Comparison of ENCODE assay signal across 8 mouse cellular contexts in the genomic region with DNA sequence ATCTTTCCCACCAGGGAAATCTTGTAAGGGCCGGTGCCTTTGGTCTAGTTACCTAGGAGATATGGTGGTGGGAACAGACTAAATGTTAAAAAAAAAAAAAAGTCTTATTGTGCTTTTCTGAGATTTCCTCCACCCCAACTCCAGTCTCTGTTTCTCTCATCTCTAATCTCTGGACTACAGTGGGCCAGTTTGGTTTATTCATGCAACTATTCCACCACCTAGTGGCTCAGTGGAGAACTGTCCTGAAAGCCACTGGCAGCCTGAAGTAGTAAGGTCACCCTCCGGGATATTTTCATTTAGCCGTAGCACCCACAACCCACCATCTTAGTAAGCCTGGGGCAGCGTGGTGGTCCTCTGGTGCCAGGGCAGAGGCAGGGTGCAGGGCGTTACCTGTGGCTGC. TPM values are rescaled to one million over a fixed set of nuclear protein-coding genes. Genes with fewer than 3 reads are reported as not detected.
DNase-seq lines count a peak whose midpoint lies in the region; ATAC-seq lines count a peak whose summit lies in the region.

No protein-coding gene starts in this region.

- 0 out of 2 replicates have a peak, but pooled peaks have one; percentile 44 for ATAC-seq in erythroblast, adult 5-6 weeks (replicated peaks; ENCODE audit: low FRiP score, poor library complexity, severe bottlenecking)
- peak; percentile 69 to 70; a peak in 3 of 4 replicates for ATAC-seq in hematopoietic stem cell, adult 5-6 weeks (replicated peaks in 1 of 2; ENCODE audit: insufficient read depth in 1 of 2, low FRiP score in 2 of 2, low TSS enrichment in 1 of 2, low read depth in 1 of 2, poor library complexity in 2 of 2, severe bottlenecking in 2 of 2)
- ATAC-seq in megakaryocyte progenitor cell, adult 5-6 weeks (replicated peaks; ENCODE audit: poor library complexity): peak; percentile 91

- peak; percentile 39 for DNase-seq in ovary, postnatal 10 days (ENCODE audit: low spot score)
- no peak for DNase-seq in ovary, adult 18-20 months (ENCODE audit: low spot score)
- peak; percentile 51 for DNase-seq in brain, embryonic 18.5 days (ENCODE audit: low read depth, low spot score)
- DNase-seq in layer of hippocampus, adult 9-11 months: peak; percentile 52
- peak; percentile 69 for DNase-seq in right cerebral cortex, postnatal 4 days

RNA-seq across cellular contexts. Expression of a gene that starts 20.5 kb away (rescaled TPM):
- not detected in 2 replicates for total RNA-seq in erythroblast, adult 5-6 weeks (2015; ENCODE audit: low replicate concordance)
- not detected in 2 replicates for total RNA-seq in erythroblast, adult 5-6 weeks (2017; ENCODE audit: low replicate concordance)
- not detected in 2 replicates for total RNA-seq in hematopoietic stem cell, adult 5-6 weeks (2017)
- not detected in 2 replicates for total RNA-seq in megakaryocyte progenitor cell, adult 5-6 weeks (2015)
- not detected in 2 replicates for total RNA-seq in megakaryocyte progenitor cell, adult 5-6 weeks (2017)

RNA-seq across cellular contexts. Expression of a gene that starts 23.9 kb away (rescaled TPM):
- total RNA-seq in erythroblast, adult 5-6 weeks (2015; ENCODE audit: low replicate concordance): 5.4 and 9.2 TPM in 2 replicates
- total RNA-seq in erythroblast, adult 5-6 weeks (2017; ENCODE audit: low replicate concordance): 6.1 and 8.5 TPM in 2 replicates
- total RNA-seq in hematopoietic stem cell, adult 5-6 weeks (2017): 36.7 and 48.5 TPM in 2 replicates
- 38.6 and 39.3 TPM in 2 replicates for total RNA-seq in megakaryocyte progenitor cell, adult 5-6 weeks (2015)
- total RNA-seq in megakaryocyte progenitor cell, adult 5-6 weeks (2017): 53.2 and 57.4 TPM in 2 replicates
